Mouse (Mus musculus) kidney, adult 2 months (tissue): ENCODE results near the gene Agbl4. TPM values are rescaled to one million over a fixed set of nuclear protein-coding genes. Genes with fewer than 3 reads are reported as not detected.

Experiments
- DNase-seq: peaks from one replicate; pipeline ENCODE4 v3.0.0; 2021
- H3K27ac ChIP-seq: fragments of 200-500 bp; 2 replicates; pipeline ENCODE4 v1.5.1; 2012; ENCODE audit warnings: low read depth, low read length, control low read depth, inconsistent platforms; ENCODE audit not compliant: insufficient read depth
- H3K27me3 ChIP-seq: fragments of 200-500 bp; replicated peaks from 2 replicates; pipeline ENCODE4 v1.6.1; 2012; ENCODE audit warnings: mild to moderate bottlenecking, moderate library complexity, low read length, inconsistent platforms; ENCODE audit not compliant: control insufficient read depth, insufficient read depth
- H3K36me3 ChIP-seq: fragments of 200-500 bp; 2 replicates; pipeline ENCODE4 v1.6.1; 2012; ENCODE audit warnings: mild to moderate bottlenecking, moderate library complexity, low read length, inconsistent platforms; ENCODE audit not compliant: control insufficient read depth, insufficient read depth
- H3K4me1 ChIP-seq: fragments of 200-500 bp; 2 replicates; pipeline ENCODE4 v1.6.1; 2011; ENCODE audit warnings: low read length; ENCODE audit not compliant: control insufficient read depth, insufficient read depth
- H3K4me3 ChIP-seq: fragments of 200-500 bp; 2 replicates; pipeline ENCODE4 v1.5.1; 2011; ENCODE audit warnings: mild to moderate bottlenecking, low read depth, low read length, control low read depth; ENCODE audit not compliant: insufficient read depth
- CTCF ChIP-seq: fragments of 200-500 bp; conservative IDR thresholded peaks from 2 replicates; pipeline ENCODE4 v1.5.1; 2011; ENCODE audit warnings: low read depth, mild to moderate bottlenecking, control low read depth, low read length, moderate library complexity, mixed read lengths; ENCODE audit not compliant: insufficient read depth, insufficient read length
- POLR2A ChIP-seq: fragments of 200-500 bp; IDR thresholded peaks from one replicate; pipeline ENCODE4 v1.6.1; 2011; ENCODE audit warnings: low read depth, low read length, control low read depth
- WGBS: fragments of 180-500 bp; shearing (Covaris S2); methylation state at CpG from one replicate; pipeline ENCODE4 v1.1.7; 2018; 5-methylcytosine and 5-hydroxymethylcytosine counted together
- polyA plus RNA-seq: library from polyadenylated mRNA; depleted of rRNA; stranded (reverse); fragments of >200 nt; gene quantifications from 2 replicates; pipeline ENCODE4 v1.2.3, GENCODE M21; 2012

Gene Agbl4
- polyA plus RNA-seq, 1 experiment = 0.16 TPM

DNA sequence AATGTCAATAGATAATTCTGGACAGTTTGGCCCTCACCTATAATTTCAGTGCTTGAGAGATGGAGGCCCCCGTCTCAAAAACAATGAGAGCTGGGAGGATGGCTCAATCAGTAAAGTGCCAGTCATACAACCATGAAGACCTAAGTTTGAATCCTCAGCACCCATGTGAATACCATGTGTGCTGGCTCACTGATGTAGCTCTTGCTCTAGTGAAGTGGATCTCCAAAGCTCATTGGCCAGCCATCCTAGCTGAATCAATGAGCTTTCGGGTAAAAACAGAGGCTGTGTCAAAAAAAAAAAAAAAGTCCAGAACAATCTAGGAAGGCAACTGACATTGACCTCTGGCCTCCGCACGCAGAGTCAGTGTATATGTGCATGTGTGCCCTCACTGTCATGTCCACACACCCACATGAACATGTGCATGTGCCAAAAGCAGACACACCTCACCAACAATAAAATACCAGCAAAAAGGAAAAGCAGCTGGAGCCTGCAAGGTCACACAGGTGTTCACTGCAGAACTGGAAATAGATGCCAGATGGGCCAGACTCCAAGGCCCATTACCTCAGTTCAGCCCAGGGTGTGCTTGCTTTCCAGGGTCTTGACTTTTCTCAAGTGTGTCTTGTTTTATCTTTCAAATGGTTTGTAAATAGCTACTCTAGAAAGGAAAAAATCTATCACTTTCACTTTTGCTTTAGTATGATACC is 1192.2 kb downstream of the Agbl4 start:
- H3K36me3 ChIP-seq = no peaks in the 10 kb centered on the region
- TF ChIP-seq CTCF (no peak), POLR2A (no peak)
- H3K27ac ChIP-seq = no peak overlapping the region
- no peak for DNase-seq
- no peaks in the 10 kb centered on the region for H3K27me3 ChIP-seq
- no peak overlapping the region for H3K4me3 ChIP-seq
- 85% methylated on average over 4 of the region's 4 CpGs for WGBS
- no peaks in the 10 kb centered on the region for H3K4me1 ChIP-seq

- Histone ChIP-seq H3K4me3 (no peak overlapping the region), H3K27me3 (no peaks in the 10 kb centered on the region), H3K4me1 (no peaks in the 10 kb centered on the region), H3K36me3 (no peaks in the 10 kb centered on the region), H3K27ac (no peak overlapping the region)
- 87% methylated on average over 3 of the region's 3 CpGs for WGBS
- DNase-seq = no peak
- TF ChIP-seq CTCF (no peak), POLR2A (no peak)
These were observed 1197.3 kb downstream of the Agbl4 start for GRCm38 (mm10) chr4:111594655-111595295.

DNA sequence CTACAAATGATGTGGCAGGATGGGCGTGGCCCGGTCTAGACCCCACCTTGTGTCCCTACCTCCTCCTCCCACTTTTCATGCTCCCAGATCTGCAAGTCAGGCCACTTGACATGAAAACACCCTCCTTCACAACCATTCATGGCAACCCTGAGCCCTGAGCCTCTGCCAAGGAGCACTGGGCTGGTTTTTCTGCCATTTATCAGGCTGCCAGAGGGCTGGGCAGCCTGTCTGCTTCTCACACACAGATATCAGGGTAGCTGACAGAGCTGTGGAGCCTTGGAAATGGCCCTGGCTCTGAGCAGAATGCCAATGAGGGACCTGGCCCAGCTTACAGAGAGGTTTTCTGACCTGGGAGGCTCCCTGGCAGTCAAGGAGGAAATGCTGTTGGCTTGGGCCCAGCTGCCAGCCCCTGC is 1199.8 kb downstream of the Agbl4 start:
- TF ChIP-seq CTCF = no peak
- no peak for TF ChIP-seq POLR2A
- Histone ChIP-seq H3K4me1 (no peaks in the 10 kb centered on the region), H3K36me3 (no peaks in the 10 kb centered on the region), H3K27me3 (no peaks in the 10 kb centered on the region), H3K4me3 (no peak overlapping the region), H3K27ac (no peak overlapping the region)
- WGBS = 88% methylated on average over 2 of the region's 2 CpGs
- DNase-seq = peak; percentile 6

- H3K27me3 ChIP-seq = no peaks in the 10 kb centered on the region
- no peak for DNase-seq
- H3K4me3 ChIP-seq = no peak overlapping the region
- 65% methylated on average over 1 of the region's 1 CpGs for WGBS
- TF ChIP-seq CTCF (no peak), POLR2A (no peak)
- H3K27ac ChIP-seq = no peak overlapping the region
- no peaks in the 10 kb centered on the region for H3K4me1 ChIP-seq
- no peaks in the 10 kb centered on the region for H3K36me3 ChIP-seq
These were observed 1200.5 kb downstream of the Agbl4 start for GRCm38 (mm10) chr4:111597986-111598385.

DNA sequence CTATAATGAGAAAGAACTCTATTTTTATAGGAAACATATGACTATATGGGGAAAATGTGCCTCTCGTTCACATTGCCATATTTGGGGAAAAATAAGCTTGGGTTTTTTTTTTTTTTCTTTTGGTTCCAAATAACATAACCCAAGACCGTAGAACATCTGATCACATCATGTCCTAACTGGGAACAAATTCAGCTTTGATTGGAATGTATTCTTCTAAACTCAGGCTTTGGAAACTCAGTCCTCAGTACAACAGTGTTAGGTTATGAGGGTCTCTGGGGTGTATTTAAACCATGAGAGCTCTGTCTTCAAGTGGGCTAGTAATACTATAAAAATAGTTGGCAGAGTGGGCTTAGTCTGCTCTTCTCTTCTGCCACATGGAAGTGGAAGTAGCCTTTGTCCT is 1205.7 kb downstream of the Agbl4 start:
- H3K4me3 ChIP-seq = no peak overlapping the region
- 84% methylated on average over 2 of the region's 2 CpGs for WGBS
- H3K4me1 ChIP-seq = no peaks in the 10 kb centered on the region
- no peak overlapping the region for H3K27ac ChIP-seq
- DNase-seq = no peak
- TF ChIP-seq POLR2A (no peak), CTCF (no peak)
- no peaks in the 10 kb centered on the region for H3K27me3 ChIP-seq
- H3K36me3 ChIP-seq = no peaks in the 10 kb centered on the region

- no peaks in the 10 kb centered on the region for H3K36me3 ChIP-seq
- H3K4me3 ChIP-seq = no peak overlapping the region
- H3K27ac ChIP-seq = no peak overlapping the region
- no peaks in the 10 kb centered on the region for H3K27me3 ChIP-seq
- 85% methylated on average over 8 of the region's 8 CpGs for WGBS
- no peak for DNase-seq
- TF ChIP-seq POLR2A (no peak), CTCF (no peak)
- no peaks in the 10 kb centered on the region for H3K4me1 ChIP-seq
These were observed 1210.5 kb downstream of the Agbl4 start for GRCm38 (mm10) chr4:111607826-111608500.

- H3K27ac ChIP-seq = no peak overlapping the region
- no peak for DNase-seq
- H3K4me3 ChIP-seq = no peak overlapping the region
- TF ChIP-seq CTCF (no peak), POLR2A (no peak)
- WGBS = 51% methylated on average over 2 of the region's 2 CpGs
- no peaks in the 10 kb centered on the region for H3K36me3 ChIP-seq
- no peaks in the 10 kb centered on the region for H3K27me3 ChIP-seq
- no peaks in the 10 kb centered on the region for H3K4me1 ChIP-seq
These were observed 1224.4 kb downstream of the Agbl4 start for GRCm38 (mm10) chr4:111621865-111622264.
